Mouse (Mus musculus) heart, postnatal 4 days (tissue): Measurements from ENCODE around the gene Dtd2. TPM values are rescaled to one million over a fixed set of nuclear protein-coding genes. Genes with fewer than 3 reads are reported as not detected.

Source experiments
- DNase-seq: peaks from one replicate; pipeline ENCODE4 v3.0.0; 2021
- total RNA-seq, 2 experiments: library from RNA; stranded (reverse); gene quantifications; 2 replicates each; pipeline ENCODE4 v1.2.3; 2021

The Dtd2 gene
- 1 to 10 TPM; 8.6 to 8.7 TPM for total RNA-seq

DNA sequence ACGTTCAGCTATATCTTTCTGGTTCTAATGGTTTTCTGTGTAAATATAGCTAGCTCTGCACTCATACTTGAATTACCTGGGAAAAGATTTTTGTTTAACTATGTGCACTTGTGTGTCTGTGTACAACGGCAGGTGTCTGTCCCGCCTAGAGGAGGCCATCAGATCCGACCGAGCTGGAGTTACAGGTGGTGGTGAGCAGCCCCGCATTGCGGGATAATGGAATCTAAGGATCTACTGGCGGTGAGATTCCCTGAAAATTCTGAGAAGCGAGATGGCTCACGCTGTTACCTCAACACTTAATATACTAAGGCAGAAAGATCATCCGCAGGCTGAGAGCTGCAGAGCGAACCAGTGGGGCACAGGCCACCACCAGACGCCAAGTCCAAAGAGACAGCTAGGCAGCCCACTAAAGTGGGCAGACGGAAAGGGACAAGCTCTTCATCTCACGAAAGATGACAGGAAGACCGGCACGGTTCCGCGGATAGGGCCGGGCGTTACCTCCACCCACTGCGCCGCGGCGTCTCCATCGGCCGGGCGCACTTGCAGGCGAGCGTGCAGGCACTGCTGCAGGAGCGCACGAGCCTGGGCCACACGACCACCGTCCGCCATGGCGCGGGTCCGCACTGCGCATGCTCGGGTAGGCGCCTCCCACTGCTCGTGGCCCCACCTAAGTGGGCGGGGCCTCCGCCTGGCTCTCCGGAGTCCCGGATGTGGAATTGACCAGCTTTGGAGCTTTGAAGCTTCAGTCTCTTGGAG, at the start of gene Dtd2:
Gene Dtd2 (minus strand): TSS at position 625 of the 756 bp plus-strand sequence.
- peak; percentile 97 for DNase-seq

GRCm38 (mm10) chr12:52049324-52049723, 43.0 kb upstream of the Dtd2 start:
- no peak for DNase-seq

GRCm38 (mm10) chr12:52046371-52046770, 40.1 kb upstream of the Dtd2 start:
- DNase-seq, result no peak

GRCm38 (mm10) chr12:52042818-52043336, 36.6 kb upstream of the Dtd2 start:
- peak; percentile 47 for DNase-seq

DNA sequence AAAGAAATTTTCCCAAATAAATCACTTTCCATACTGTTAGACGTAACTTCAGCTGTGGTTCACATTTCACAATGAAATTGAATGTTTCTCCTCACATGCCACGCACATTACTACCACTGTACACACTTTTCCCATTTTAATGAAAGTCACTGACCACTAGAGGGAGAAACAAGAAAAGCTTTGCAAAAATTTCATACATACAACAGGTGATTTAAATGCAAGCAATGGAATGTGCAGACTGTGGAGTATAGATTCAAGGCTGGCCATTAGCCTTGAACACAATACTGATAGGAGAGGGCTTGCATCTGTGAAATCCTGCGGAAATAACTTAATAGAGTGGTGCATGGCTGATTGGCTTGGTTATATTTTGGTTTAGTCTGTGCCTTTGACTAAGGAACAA, 32.1 kb upstream of the Dtd2 start:
- DNase-seq, result no peak

DNA sequence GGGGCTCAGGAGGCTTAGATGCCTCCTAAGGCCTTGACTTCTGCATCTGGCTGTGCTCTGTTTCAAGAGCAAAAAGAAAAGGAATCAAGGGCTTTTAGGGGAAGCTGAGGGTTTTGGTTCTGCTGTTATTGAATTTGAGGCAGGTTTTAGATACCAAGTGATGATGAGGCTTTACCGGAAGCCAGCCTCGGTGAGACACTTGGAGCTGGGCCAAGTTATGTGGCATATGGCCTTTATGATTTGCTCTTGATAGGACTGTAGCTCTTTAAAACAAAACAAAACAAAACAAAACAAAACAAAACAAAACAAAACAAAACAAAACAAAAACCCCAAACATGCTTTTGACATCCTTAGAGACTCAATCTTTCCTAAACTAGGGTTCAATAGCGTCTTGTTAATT, 28.7 kb upstream of the Dtd2 start:
- DNase-seq, result no peak

DNA sequence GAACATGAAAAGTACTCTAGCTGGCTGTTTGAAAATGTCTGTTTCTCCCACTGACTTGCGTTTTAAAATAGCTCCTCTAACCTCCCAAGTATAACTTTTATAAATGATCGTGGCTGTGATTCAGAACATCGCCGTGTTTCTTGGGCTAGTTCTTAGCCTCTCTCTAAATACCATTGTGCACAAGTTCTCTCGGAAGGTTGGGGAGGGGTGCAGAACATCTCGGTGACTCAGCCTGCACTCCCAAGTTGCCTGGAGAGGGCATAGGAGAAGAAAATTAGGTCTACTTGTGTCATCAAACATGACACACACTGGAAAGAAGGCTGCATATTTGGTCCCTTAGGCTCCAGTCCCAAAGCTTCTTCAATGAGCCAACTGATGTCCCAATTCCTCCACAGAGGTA, 26.0 kb upstream of the Dtd2 start:
- no peak for DNase-seq

DNA sequence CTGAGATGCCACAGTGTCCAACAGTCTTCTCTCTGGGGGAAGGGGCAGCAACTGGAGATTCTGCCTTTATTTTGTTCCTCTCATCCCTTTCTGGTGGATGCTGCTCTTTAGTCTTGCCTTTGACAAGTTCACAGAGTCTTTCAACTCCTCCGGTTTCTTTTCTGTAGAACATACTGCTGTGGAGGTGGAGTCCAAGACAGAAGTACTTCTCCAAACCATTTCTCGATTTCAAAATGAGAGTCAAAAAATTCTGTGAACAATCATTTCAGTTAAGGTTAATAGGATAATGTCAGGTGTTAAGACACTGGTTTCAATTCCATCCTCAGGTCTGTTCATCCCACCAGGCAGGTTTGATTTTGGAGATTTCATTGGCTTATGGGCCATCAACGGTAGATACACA, 21.7 kb upstream of the Dtd2 start, which contains the start of gene Gpr33:
Gene Gpr33 (minus strand): TSS at position 101 of the 400 bp plus-strand sequence.
- no peak for DNase-seq

DNA sequence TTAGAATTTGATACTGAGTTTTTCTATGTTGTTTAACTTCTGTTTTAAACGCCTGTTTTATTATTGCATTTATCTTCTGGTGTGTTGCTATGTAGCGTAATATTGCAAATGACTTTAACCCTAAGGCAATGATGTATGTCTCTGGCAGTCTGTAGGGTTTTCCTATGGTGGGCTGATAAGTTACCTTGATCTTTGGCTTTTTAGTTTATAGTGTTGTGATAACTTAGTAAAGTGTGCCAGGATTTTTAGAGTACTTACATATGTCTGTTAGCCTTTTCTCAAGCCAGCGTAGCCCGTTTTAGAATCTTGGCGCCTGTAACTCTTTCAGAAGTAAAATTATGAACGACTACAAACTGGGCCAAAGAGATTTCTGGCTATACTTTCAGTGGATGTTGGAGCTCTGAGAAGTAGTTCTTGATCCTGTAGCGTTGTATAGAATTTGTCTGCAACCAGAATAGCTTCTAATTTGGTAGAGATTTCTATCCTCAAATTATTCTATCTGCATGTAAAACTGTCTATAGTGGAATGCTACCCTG, 8.3 kb upstream of the Dtd2 start:
- DNase-seq, result no peak

DNA sequence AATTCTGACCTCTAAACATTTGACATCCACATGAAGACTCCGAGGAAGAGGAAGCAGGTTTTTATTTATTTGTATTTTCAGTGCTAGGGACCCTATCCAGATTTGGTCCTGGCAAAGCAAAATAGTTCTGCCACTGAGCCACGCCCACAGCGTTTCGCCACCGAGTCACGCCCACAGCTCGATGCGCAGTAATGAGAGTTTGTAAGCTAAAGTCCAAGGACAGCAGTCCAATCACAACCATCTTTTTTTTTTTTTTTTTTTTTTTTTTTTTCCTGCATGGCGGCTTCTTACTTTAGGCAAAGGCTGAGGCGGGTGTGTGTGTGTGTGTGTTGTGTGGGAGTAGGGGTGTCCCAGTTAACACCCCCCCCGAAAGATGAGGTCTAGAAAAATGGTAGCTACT, 7.7 kb upstream of the Dtd2 start:
- DNase-seq, result no peak

DNA sequence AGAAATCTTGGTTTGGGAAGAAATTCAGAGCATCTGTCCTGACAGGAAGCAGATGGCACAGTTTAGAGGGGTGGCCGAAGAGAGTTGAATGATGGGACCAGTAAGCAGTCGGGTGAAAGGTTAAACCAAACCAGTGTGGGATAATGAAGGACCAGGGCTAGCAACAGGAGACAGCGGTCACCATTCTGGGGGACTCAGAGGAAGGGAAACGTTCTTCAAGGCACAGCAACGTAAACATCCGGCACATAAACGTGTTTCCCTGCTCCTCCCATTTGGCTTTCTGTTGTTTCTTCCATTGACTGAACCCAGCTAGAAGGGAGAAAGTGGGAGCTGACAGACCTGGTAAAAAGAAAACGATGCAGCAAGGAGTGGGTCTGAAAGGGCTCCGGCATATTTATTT, 7.0 kb upstream of the Dtd2 start:
- DNase-seq, result no peak

DNA sequence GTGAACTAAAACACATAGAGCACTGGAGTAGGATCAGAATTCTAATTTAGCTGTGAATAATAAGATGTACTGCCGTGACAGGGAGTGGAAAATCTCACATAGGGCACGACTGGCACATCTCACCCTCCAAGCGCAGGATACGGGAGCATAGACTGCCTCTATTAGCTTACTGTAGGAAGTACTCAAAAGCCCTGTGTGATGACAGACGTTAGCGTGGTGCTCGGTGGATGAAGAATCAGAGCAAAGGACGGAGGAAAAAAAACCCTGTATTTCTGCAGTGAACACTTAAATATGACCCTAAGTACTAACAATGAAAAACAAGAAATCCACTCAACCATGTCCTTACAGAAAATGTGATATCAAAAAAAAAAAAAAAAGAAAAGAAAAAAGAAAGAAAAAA, 5.9 kb upstream of the Dtd2 start:
- DNase-seq, result no peak

GRCm38 (mm10) chr12:52010630-52010961, 4.3 kb upstream of the Dtd2 start:
- no peak for DNase-seq

- DNase-seq, result no peak
These were observed 3.8 kb upstream of the Dtd2 start for GRCm38 (mm10) chr12:52009928-52010629.

DNA sequence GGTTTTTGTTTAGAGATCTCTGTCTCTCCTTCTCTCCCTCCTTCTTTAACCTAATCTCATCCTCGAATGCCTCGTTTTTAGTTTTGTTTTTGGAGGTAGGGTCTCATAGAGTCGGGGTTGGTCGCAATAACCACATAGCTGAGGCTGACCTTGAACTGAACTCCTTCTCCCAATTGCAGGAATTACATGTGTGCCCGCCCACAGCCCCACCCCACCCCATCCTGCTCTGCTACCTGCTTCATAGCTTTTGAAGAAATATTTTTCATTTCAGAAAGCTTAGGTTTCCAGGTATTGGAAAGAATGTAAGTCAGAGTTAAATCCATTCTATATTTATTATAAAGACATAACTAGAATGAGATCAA, 313 bp upstream of the Dtd2 start:
- DNase-seq, result no peak

DNA sequence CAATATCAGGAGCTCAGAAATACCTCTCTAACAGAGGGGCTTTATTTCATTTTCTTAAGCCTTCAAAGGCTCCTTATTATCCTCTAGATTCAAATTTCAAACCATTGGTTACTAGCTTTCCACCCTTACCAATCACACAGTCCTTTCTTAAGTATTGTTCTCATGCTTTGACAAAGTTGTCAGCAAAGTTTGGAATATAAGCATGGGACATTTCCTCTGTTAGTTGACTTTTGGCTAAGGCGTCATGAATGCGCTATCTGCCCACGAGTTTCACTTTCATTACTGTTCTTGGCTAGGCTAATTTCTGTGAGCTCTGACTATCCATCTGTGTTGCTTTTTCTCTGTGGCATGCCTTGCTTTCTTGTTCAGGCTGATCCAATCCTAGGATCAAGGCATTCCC, 3.6 kb downstream of the Dtd2 start:
- DNase-seq, result no peak

DNA sequence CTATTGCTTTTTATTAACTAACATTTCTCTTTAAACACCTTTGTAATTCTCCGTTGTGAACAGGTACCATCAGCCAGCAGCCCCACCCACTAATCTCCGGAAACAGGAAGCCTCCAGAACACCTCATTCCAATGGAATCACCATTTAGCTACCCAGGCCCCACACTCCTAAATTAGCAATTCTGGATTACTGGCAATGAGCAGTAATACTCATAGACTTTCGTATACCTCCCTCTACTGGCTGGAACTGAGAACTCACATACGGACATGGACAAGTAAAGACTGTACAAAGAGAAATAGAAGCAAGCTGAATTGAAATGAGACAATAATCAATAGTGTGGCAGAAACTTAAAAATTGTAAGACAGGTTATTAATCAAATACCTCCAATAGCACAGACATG, 4.8 kb downstream of the Dtd2 start:
- peak; percentile 78 for DNase-seq

GRCm38 (mm10) chr12:51998366-51998932, 7.9 kb downstream of the Dtd2 start:
- DNase-seq, result no peak

GRCm38 (mm10) chr12:51995738-51996536, 10.4 kb downstream of the Dtd2 start:
- DNase-seq, result no peak

DNA sequence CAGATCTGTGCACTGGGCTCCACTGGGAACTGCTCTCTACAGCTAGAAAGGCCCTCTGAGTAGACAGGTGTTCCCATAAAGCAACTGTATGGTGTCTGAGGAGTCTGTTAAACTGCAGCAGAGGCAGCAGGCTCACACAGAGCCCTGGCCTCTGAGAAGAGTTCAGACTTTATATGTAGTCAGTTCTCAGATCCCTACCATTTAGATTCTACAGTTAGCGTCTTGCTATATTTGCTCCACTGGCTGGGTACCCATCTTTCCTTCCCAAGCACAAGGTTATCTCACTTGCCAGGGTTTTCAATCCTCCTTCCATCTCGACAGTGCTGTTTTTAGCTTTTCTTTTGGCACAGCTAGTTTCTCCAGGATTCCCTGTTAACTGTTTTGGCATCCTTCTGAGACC, 15.7 kb downstream of the Dtd2 start:
- no peak for DNase-seq

- DNase-seq, result no peak
These were observed 17.8 kb downstream of the Dtd2 start for GRCm38 (mm10) chr12:51988536-51988935.

DNA sequence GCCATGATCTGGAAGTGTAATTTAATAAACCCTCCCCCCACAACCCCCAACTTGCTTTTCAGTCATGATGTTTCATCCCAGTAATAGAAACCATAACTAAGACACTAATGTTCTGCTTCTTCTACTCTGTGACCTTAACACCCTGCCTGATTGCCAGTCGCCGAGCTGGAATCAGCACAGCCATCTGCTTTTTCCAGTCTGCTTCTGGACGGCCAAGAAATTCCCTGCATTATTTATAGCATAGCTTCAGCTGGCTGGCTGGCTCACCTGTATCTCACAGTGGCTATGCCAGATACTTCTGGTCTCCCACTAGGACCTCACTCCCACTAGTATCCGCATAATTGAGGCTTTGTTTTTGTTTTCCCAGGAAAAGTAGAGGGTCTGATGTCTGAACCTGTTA, 20.5 kb downstream of the Dtd2 start:
- peak; percentile 25 for DNase-seq
